ENCODE assay signal across 30 mouse cellular contexts in genomic region chr4:128273146-128273545, GRCm38 (mm10). TPM values are rescaled to one million over a fixed set of nuclear protein-coding genes. Genes with fewer than 3 reads are reported as not detected.
DNase-seq lines count a peak whose midpoint lies in the region; ATAC-seq lines count a peak whose summit lies in the region.
"Had no signal": no experiment of that assay in that cellular context is flagged by ENCODE, and none has a peak within 500 bp of the region (broad histone marks: within the 10 kb centered on the region; RNA-seq: fewer than 3 reads in every experiment).

No protein-coding gene starts in this region.

- H3K9me3 ChIP-seq in midbrain, embryonic 16.5 days (replicated peaks; ENCODE audit: control insufficient read depth, low read length, poor library complexity, severe bottlenecking), result no peaks in the 10 kb centered on the region
- H3K9me3 ChIP-seq in midbrain, embryonic 13.5 days, result no peaks in the 10 kb centered on the region
- no peaks in the 10 kb centered on the region for H3K9me3 ChIP-seq in neural tube, embryonic 15.5 days (replicated peaks)
- H3K9me3 ChIP-seq: heart, embryonic 15.5 days; liver, embryonic 15.5 days; midbrain, embryonic 12.5 days had no signal

- no peak for ATAC-seq in midbrain, embryonic 16.5 days
- ATAC-seq in midbrain, embryonic 13.5 days, result no peak
- ATAC-seq in neural tube, embryonic 15.5 days (ENCODE audit: low FRiP score), result no peak
- ATAC-seq: CD4-positive, CD25-positive, alpha-beta regulatory T cell, adult 4 months had no signal

- H3K4me3 ChIP-seq in midbrain, embryonic 16.5 days (ENCODE audit: low read depth, low read length), result no peak overlapping the region
- no peak overlapping the region for H3K4me3 ChIP-seq in midbrain, embryonic 13.5 days (replicated peaks)
- no peak overlapping the region for H3K4me3 ChIP-seq in neural tube, embryonic 15.5 days (replicated peaks)
- H3K4me3 ChIP-seq: gastrocnemius, adult 2 months; heart, embryonic 15.5 days; liver, embryonic 15.5 days; midbrain, embryonic 12.5 days had no signal

- H3K36me3 ChIP-seq in midbrain, embryonic 16.5 days (ENCODE audit: control insufficient read depth, insufficient read depth, low read length), result peaks cover 2% of the 10 kb centered on the region; the same call in 1 of the 2 replicates
- peaks cover 4% of the 10 kb centered on the region; the same call in 1 of the 2 replicates for H3K36me3 ChIP-seq in midbrain, embryonic 13.5 days
- H3K36me3 ChIP-seq in neural tube, embryonic 15.5 days, result peaks cover 5% of the 10 kb centered on the region; the same call in 1 of the 2 replicates
- H3K36me3 ChIP-seq: heart, embryonic 15.5 days; liver, embryonic 15.5 days; midbrain, embryonic 12.5 days had no signal

- H3K27me3 ChIP-seq in midbrain, embryonic 16.5 days (ENCODE audit: control insufficient read depth, insufficient read depth, low read depth, low read length), result no peaks in the 10 kb centered on the region
- H3K27me3 ChIP-seq in midbrain, embryonic 13.5 days, result no peaks in the 10 kb centered on the region
- H3K27me3 ChIP-seq in neural tube, embryonic 15.5 days (replicated peaks), result no peaks in the 10 kb centered on the region
- H3K27me3 ChIP-seq: heart, embryonic 15.5 days; liver, embryonic 15.5 days; midbrain, embryonic 12.5 days had no signal

- H3K9ac ChIP-seq in midbrain, embryonic 16.5 days (ENCODE audit: low read depth, low read length), result no peak overlapping the region
- no peak overlapping the region for H3K9ac ChIP-seq in midbrain, embryonic 13.5 days (replicated peaks)
- no peak overlapping the region for H3K9ac ChIP-seq in neural tube, embryonic 15.5 days (replicated peaks)
- H3K9ac ChIP-seq: heart, embryonic 15.5 days; liver, embryonic 15.5 days; midbrain, embryonic 12.5 days had no signal

- 0 out of 2 replicates have a peak overlapping the region, but pooled peaks have one; percentile 0 for H3K27ac ChIP-seq in midbrain, embryonic 16.5 days (ENCODE audit: low read length)
- no peak overlapping the region for H3K27ac ChIP-seq in midbrain, embryonic 13.5 days
- H3K27ac ChIP-seq in neural tube, embryonic 15.5 days (replicated peaks), result peak overlapping the region; percentile 67; the same call in 1 of the 2 replicates
- H3K27ac ChIP-seq: heart, embryonic 15.5 days; liver, embryonic 15.5 days; macrophage; midbrain, embryonic 12.5 days had no signal

- 61% methylated on average over 11 of the region's 11 CpGs for WGBS in midbrain, embryonic 16.5 days
- 72% methylated on average over 11 of the region's 11 CpGs for WGBS in midbrain, embryonic 13.5 days
- WGBS in neural tube, embryonic 15.5 days, result 50% methylated on average over 11 of the region's 11 CpGs

- H3K4me2 ChIP-seq in midbrain, embryonic 16.5 days (ENCODE audit: low read length), result no peak overlapping the region
- H3K4me2 ChIP-seq in midbrain, embryonic 13.5 days (replicated peaks), result no peak overlapping the region
- H3K4me2 ChIP-seq in neural tube, embryonic 15.5 days, result no peak overlapping the region
- H3K4me2 ChIP-seq: heart, embryonic 15.5 days; liver, embryonic 15.5 days; midbrain, embryonic 12.5 days had no signal

- intact Hi-C loops in left cerebral cortex, postnatal 4 days (cut with DNase I), result no loop called here
- intact Hi-C loops in left cerebral cortex, postnatal 10 days (cut with DNase I), result no loop called here

- DNase-seq in cerebellum, postnatal 36 days, result peak; percentile 6 to 10
- DNase-seq in cerebellum, adult 18-20 months, result no peak
- peak; percentile 38 for DNase-seq in left cerebral cortex, postnatal 4 days
- DNase-seq in left cerebral cortex, postnatal 10 days (ENCODE audit: extremely low spot score in 1 of 2, low spot score in 2 of 2), result no peak
- DNase-seq: adrenal gland, adult 2 months; kidney, adult 18-20 months; kidney, postnatal 4 days; liver; right cerebral cortex, postnatal 14 days; spleen, adult 18-20 months had no signal

- peaks cover 19% of the 10 kb centered on the region for H3K4me1 ChIP-seq in midbrain, embryonic 16.5 days (ENCODE audit: control insufficient read depth, insufficient read depth, low read length)
- H3K4me1 ChIP-seq in midbrain, embryonic 13.5 days (replicated peaks), result peaks cover 12% of the 10 kb centered on the region
- H3K4me1 ChIP-seq in neural tube, embryonic 15.5 days, result peaks cover 52% of the 10 kb centered on the region
- H3K4me1 ChIP-seq: liver, embryonic 15.5 days; midbrain, embryonic 12.5 days had no signal

RNA-seq across cellular contexts. Expression of gene Hmgb4, which starts 12.4 kb away (rescaled TPM):
- total RNA-seq in left cerebral cortex, postnatal 4 days (2021), result not detected
- total RNA-seq in left cerebral cortex, postnatal 10 days (2021), result under 1 TPM; 0.49 to 0.51 TPM
- 0.26 TPM in 1 of 2 replicates, not detected in the other for polyA plus RNA-seq in midbrain, embryonic 16.5 days (2015; fragmentation: Nextera tagmentation; extraction: Ambion mirVana)
- polyA plus RNA-seq in midbrain, embryonic 13.5 days (2015; fragmentation: Nextera tagmentation; extraction: Ambion mirVana), result 0.22 TPM in 1 of 2 replicates, not detected in the other
- polyA plus RNA-seq in neural tube, embryonic 15.5 days (2015; fragmentation: Nextera tagmentation; extraction: Ambion mirVana), result not detected in 2 replicates
- total RNA-seq: adrenal gland, adult 2 months; adrenal gland, postnatal 4 days; gastrocnemius, adult 2 months; heart, postnatal 36 days; left cerebral cortex, postnatal 25 days had no signal
- polyA plus RNA-seq: adrenal gland, adult 2 months; CD4-positive, CD25-positive, alpha-beta regulatory T cell, adult 4 months; cerebellum, adult 2 months; cortical plate, adult 2 months; embryonic facial prominence, embryonic 11.5 days; forebrain, embryonic 11.5 days; frontal cortex, adult 2 months; heart, embryonic 15.5 days; kidney, embryonic 16.5 days; liver, embryonic 15.5 days; lung, embryonic 16.5 days; macrophage; midbrain, embryonic 12.5 days; urinary bladder, adult 2 months had no signal

Comparison
In these comparisons a context has a peak if more than half of its experiments do, and no peak if none do; other contexts are left out.
1. DNase-seq: peak in cerebellum, postnatal 36 days (2 of 2) and left cerebral cortex, postnatal 4 days (single experiment); none in cerebellum, adult 18-20 months (0 of 2) and left cerebral cortex, postnatal 10 days (0 of 2).